Mouse (Mus musculus) hindbrain, embryonic 15.5 days (tissue): ENCODE data around the gene Ifne. TPM values are rescaled to one million over a fixed set of nuclear protein-coding genes. Genes with fewer than 3 reads are reported as not detected.

Source experiments
- microRNA counts: library from miRNA; unstranded; fragments of <30 nt; microRNA quantifications from one replicate; lab custom pipeline; 2016
- microRNA-seq: library from miRNA; unstranded; fragments of <30 nt; microRNA quantifications from one replicate; pipeline ENCODE4, GENCODE M21; 2016
- polyA plus RNA-seq: library from polyadenylated mRNA; unstranded; fragments of >200 nt; fragmentation: Nextera tagmentation; extraction: Ambion mirVana; gene quantifications from 2 replicates; pipeline ENCODE4 v1.2.1, GENCODE M21; 2015

Gene Ifne
- polyA plus RNA-seq, 1 experiment from 2014 or later: not detected

MicroRNA genes within 50 kb of the gene (microRNA counts, 519-probe panel; counts per million panel counts)
- microRNA mmu-miR-31 (lab: Ali Mortazavi, UCI): 2,098 counts per million, percentile 20 among the panel's probes with 10 or more counts

Small RNA genes within 50 kb of the gene (microRNA-seq; reads per million reads assigned to microRNA genes)
- gene Mir31: 74.1 reads per million, percentile 48 among the genes with 10 or more reads in this experiment

Other genes starting within 250 kb of the Ifne start
- gene C87499, start 245.8 kb downstream of the Ifne start, polyA plus RNA-seq: not detected in 2 replicates
- not detected in 2 replicates for gene Ifna13, start 235.7 kb downstream of the Ifne start, polyA plus RNA-seq
- not detected in 2 replicates for gene Ifna16, start 203.3 kb downstream of the Ifne start, polyA plus RNA-seq
- not detected in 2 replicates for gene Ifna2, start 196.3 kb downstream of the Ifne start, polyA plus RNA-seq
- gene Ifnab, start 188.8 kb downstream of the Ifne start, polyA plus RNA-seq: not detected in 2 replicates
- 1.2 and 1.8 TPM in 2 replicates for gene Gm26566, start 158.4 kb downstream of the Ifne start, polyA plus RNA-seq
- gene Klhl9, start 157.7 kb downstream of the Ifne start, polyA plus RNA-seq: 100 and 103 TPM in 2 replicates
- not detected in 2 replicates for gene Gm13271, start 125.3 kb downstream of the Ifne start, polyA plus RNA-seq
- 0.16 TPM in 1 of 2 replicates, not detected in the other for gene Gm13283, start 120.1 kb downstream of the Ifne start, polyA plus RNA-seq
- 0.25 TPM in 1 of 2 replicates, not detected in the other for gene Gm13290, start 106.4 kb downstream of the Ifne start, polyA plus RNA-seq
- not detected in 2 replicates for gene Gm13289, start 103.3 kb downstream of the Ifne start, polyA plus RNA-seq
- not detected in 2 replicates for gene Gm13272, start 100.4 kb downstream of the Ifne start, polyA plus RNA-seq
- gene Ifnz, start 98.1 kb downstream of the Ifne start, polyA plus RNA-seq: not detected in 2 replicates
- gene Gm13276, start 94.5 kb downstream of the Ifne start, polyA plus RNA-seq: not detected in 2 replicates
- not detected in 2 replicates for gene Gm13277, start 91.6 kb downstream of the Ifne start, polyA plus RNA-seq
- not detected in 2 replicates for gene Gm13278, start 88.7 kb downstream of the Ifne start, polyA plus RNA-seq
- not detected in 2 replicates for gene Gm13275, start 85.7 kb downstream of the Ifne start, polyA plus RNA-seq
- not detected in 2 replicates for gene Gm13279, start 82.8 kb downstream of the Ifne start, polyA plus RNA-seq
- 0.13 TPM in 1 of 2 replicates, not detected in the other for gene Gm13285, start 80.5 kb downstream of the Ifne start, polyA plus RNA-seq
- gene Gm13287, start 76.9 kb downstream of the Ifne start, polyA plus RNA-seq: not detected in 2 replicates
- not detected in 2 replicates for gene Gm13288, start 74.7 kb downstream of the Ifne start, polyA plus RNA-seq
- gene Ifna7, start 64.0 kb downstream of the Ifne start, polyA plus RNA-seq: not detected in 2 replicates
- gene Ifna11, start 60.2 kb downstream of the Ifne start, polyA plus RNA-seq: not detected in 2 replicates
- not detected in 2 replicates for gene Ifna6, start 52.8 kb downstream of the Ifne start, polyA plus RNA-seq
- gene Ifna5, start 44.7 kb downstream of the Ifne start, polyA plus RNA-seq: not detected in 2 replicates
- not detected in 2 replicates for gene Ifna4, start 38.3 kb downstream of the Ifne start, polyA plus RNA-seq
- not detected in 2 replicates for gene Ifna1, start 30.1 kb downstream of the Ifne start, polyA plus RNA-seq